Mouse (Mus musculus): ENCODE results near the gene Arhgap5. TPM values are rescaled to one million over a fixed set of nuclear protein-coding genes. Genes with fewer than 3 reads are reported as not detected.

The Arhgap5 gene
- total RNA-seq, 2 experiments from 2014 or later, result 4.9 to 5.9 TPM

GRCm38 (mm10) chr12:52618418-52619040 lies 114.8 kb downstream of the Arhgap5 start:
- no peak for ATAC-seq (replicated peaks; ENCODE audit: poor library complexity, severe bottlenecking)

- ATAC-seq (replicated peaks; ENCODE audit: poor library complexity, severe bottlenecking), result no peak
Observed at GRCm38 (mm10) chr12:52619644-52620043, 115.9 kb downstream of the Arhgap5 start.

Other genes starting within 250 kb of the Arhgap5 start
- not detected in 2 replicates for gene Akap6, start 195.4 kb downstream of the Arhgap5 start, total RNA-seq (2014; fragmentation: Nextera tagmentation)
- gene Akap6, start 195.4 kb downstream of the Arhgap5 start, total RNA-seq (2017), result 0.21 TPM in 1 of 2 replicates, not detected in the other